Mouse (Mus musculus) neural tube, embryonic 12.5 days (tissue): ENCODE measurements at regions not wholly inside any gene's neighbourhood (a gene's known extent, or its start where the extent isn't known, plus 50 kb on each side); places are given as distances from the start of the nearest gene placed in this dataset.

Experiments
- ATAC-seq: fragments of 200-750 bp; cut with Nextera tagmentation; 2 replicates; pipeline ENCODE4 v1.8.0; 2017; ENCODE audit warnings: low read depth, mild to moderate bottlenecking, moderate TSS enrichment, moderate library complexity; ENCODE audit not compliant: low FRiP score
- H3K27ac ChIP-seq: fragments of 300-500 bp; sonication (generic); 2 replicates; pipeline ENCODE4 v1.5.1; 2016
- H3K27me3 ChIP-seq: fragments of 300-500 bp; sonication (generic); replicated peaks from 2 replicates; pipeline ENCODE4 v1.6.1; 2016; ENCODE audit warnings: mild to moderate bottlenecking
- H3K36me3 ChIP-seq: fragments of 300-500 bp; sonication (generic); 2 replicates; pipeline ENCODE4 v1.6.1; 2016; ENCODE audit warnings: mild to moderate bottlenecking
- H3K4me1 ChIP-seq: fragments of 300-500 bp; sonication (generic); 2 replicates; pipeline ENCODE4 v1.6.1; 2016
- H3K4me2 ChIP-seq: fragments of 300-500 bp; sonication (generic); replicated peaks from 2 replicates; pipeline ENCODE4 v1.6.1; 2016; ENCODE audit warnings: mild to moderate bottlenecking
- H3K4me3 ChIP-seq: fragments of 300-500 bp; sonication (generic); 2 replicates; pipeline ENCODE4 v1.5.1; 2016
- H3K9ac ChIP-seq: fragments of 300-500 bp; sonication (generic); 2 replicates; pipeline ENCODE4 v1.6.1; 2016; ENCODE audit warnings: mild to moderate bottlenecking
- H3K9me3 ChIP-seq: fragments of 300-500 bp; sonication (generic); 2 replicates; pipeline ENCODE4 v1.6.1; 2016; ENCODE audit warnings: mild to moderate bottlenecking
- WGBS: fragments of 180-500 bp; shearing (Covaris S2); methylation state at CpG from one replicate; pipeline ENCODE4 v1.1.7; 2016; 5-methylcytosine and 5-hydroxymethylcytosine counted together

DNA sequence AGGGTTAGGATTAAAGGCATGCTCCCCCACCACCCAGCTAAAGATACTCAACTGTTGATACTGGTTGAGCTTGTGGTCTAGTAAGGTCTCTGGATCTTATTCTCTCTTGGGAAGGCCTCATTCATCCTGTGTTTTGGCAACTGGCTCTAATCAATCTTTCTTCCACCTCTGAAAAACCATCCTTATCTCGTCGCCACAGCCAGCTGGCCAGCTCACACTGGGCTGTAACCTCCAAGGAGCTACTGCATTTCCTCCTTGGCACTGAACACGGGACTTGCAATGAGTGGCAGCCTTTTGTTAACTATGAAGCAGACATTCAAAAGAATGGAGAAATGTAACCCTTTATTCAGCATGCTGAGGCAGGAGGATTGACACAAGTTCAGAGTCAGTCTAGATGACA, 61.4 kb upstream of the Slc6a6 start:
- H3K27me3 ChIP-seq, result no peaks in the 10 kb centered on the region
- 82% methylated on average over 3 of the region's 3 CpGs for WGBS
- no peak for ATAC-seq

DNA sequence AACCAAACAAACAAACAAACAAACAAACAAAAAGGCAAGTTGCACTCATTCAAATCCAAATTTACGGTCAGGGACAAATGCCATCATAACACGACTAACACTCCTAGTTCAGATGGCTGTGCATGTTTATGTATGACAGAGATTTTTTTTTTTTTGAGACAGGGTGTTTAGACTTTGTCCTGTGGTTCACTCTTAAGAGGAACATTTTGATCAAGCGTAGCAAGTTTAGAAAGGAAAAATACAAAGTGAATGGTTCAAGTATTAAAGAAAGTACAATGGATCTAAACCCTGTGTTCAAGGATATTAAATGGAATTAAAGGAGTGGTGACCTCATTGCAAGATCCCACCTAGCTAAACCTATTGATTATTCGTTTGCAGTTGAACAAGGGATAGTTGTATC, 60.2 kb upstream of the Slc6a6 start:
- Histone ChIP-seq H3K27me3 (no peaks in the 10 kb centered on the region), H3K4me3 (no peak overlapping the region), H3K4me2 (no peak overlapping the region), H3K27ac (no peak overlapping the region), H3K9me3 (no peaks in the 10 kb centered on the region), H3K9ac (no peak overlapping the region), H3K36me3 (no peaks in the 10 kb centered on the region), H3K4me1 (no peaks in the 10 kb centered on the region)
- WGBS, result 87% methylated on average over 4 of the region's 4 CpGs
- ATAC-seq, result no peak

More for the DNA sequence above, 61.4 kb upstream of the Slc6a6 start:
- no peaks in the 10 kb centered on the region for H3K36me3 ChIP-seq
- no peak overlapping the region for H3K9ac ChIP-seq
- no peaks in the 10 kb centered on the region for H3K9me3 ChIP-seq
- no peak overlapping the region for H3K4me2 ChIP-seq
- H3K27ac ChIP-seq, result no peak overlapping the region
- H3K4me3 ChIP-seq, result no peak overlapping the region
- H3K4me1 ChIP-seq, result peaks cover 4% of the 10 kb centered on the region; the same call in 1 of the 2 replicates

DNA sequence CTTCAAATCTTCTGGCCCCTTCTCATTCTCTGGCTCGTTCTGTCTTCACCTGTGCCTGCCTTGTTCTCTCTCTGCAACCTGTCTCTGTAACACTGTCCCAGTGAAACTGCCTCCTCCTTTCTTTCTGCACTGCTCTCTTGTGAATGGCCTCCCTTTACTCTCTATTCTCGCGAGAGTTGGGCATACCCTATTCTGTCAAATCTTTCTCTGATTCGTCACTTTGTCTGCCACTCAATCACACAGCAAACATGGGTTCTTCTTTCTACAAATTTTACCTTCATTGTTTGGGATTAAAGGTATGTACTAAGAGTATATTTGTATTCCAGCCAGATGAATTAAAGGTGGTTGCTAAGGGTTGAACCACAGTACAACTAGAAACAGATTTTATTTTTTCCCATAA, 54.6 kb upstream of the Slc6a6 start:
- H3K4me1 ChIP-seq, result no peaks in the 10 kb centered on the region
- H3K9me3 ChIP-seq, result no peaks in the 10 kb centered on the region
- H3K27ac ChIP-seq, result no peak overlapping the region
- H3K4me3 ChIP-seq, result no peak overlapping the region
- no peaks in the 10 kb centered on the region for H3K27me3 ChIP-seq
- no peaks in the 10 kb centered on the region for H3K36me3 ChIP-seq
- no peak for ATAC-seq
- no peak overlapping the region for H3K4me2 ChIP-seq
- WGBS, result 82% methylated on average over 4 of the region's 4 CpGs
- H3K9ac ChIP-seq, result no peak overlapping the region

DNA sequence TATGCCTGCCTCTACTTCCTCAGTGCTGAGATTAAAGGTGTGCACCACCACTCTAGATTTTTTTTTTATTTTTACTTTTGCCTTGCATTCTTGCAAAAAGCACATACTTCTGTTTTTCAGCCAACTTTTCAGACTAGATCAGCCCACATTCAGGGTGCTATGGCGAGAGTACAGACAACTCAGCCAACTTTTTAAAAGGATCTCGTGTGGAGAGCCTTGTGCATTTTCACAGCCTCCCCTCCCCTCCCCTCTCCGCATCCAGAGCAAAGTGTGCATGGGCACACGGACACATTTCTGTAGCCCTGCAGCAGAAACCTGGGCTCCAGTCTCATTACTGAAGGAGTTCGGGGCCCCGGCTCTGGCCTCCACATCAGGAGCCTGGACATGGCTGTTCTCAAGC, 52.6 kb upstream of the Slc6a6 start:
- H3K27me3 ChIP-seq, result no peaks in the 10 kb centered on the region
- H3K4me1 ChIP-seq, result no peaks in the 10 kb centered on the region
- H3K4me2 ChIP-seq, result no peak overlapping the region
- no peaks in the 10 kb centered on the region for H3K9me3 ChIP-seq
- H3K27ac ChIP-seq, result no peak overlapping the region
- WGBS, result 92% methylated on average over 6 of the region's 6 CpGs
- no peak overlapping the region for H3K9ac ChIP-seq
- H3K4me3 ChIP-seq, result no peak overlapping the region
- no peak for ATAC-seq
- no peaks in the 10 kb centered on the region for H3K36me3 ChIP-seq
